Mouse (Mus musculus): ENCODE results near the gene Olfr769.
"Not testable (repeated sequence)": the region's sequence is repeated elsewhere in the genome, so short reads cannot be mapped to it uniquely, and the experiment has no call there.

The Olfr769 gene

DNA sequence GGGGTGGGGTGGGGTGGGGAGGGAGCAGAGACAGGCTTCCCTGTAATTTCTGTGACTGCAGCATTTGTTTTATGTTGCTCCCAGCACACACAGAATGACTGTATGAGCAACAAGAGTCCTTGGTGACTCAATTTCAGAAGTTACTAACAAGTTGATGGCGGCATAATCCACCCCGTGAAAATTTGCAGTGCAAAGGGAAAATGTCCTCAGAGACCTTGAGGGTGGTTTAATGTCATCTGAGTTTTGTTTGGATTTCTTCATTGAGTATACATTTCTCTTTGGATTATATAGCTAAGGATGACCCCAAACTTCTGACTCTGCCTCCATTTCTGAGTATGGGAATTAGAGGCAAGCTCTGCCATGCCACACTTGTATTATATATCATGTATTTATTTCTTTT lies at the start of gene Olfr769:
Gene Olfr769, minus strand, starts transcription at position 101 of the 400 bp plus-strand sequence.
- no peak for DNase-seq (ENCODE audit: low spot score in 2 of 2)

DNA sequence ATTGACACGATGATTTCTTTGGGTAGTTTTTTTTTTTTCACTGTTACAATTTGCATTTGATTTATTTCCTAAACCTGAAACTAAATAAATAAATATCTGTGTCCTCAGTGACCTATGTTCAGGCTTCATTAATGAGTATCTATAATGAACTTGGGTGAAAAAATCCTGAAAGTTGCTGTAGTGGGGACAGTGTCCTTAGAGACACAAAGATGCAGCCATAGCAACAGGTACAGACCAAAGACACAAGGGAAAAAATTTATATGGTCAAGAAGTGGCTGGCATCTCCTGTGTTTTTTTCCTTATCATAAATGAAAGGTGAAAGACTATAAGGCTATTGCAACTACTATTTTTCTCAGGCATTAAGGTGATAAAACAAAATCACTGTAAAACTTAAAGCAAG lies 47.0 kb upstream of the Olfr769 start, which contains the start of gene Olfr771:
Gene Olfr771, minus strand, starts transcription at position 101 of the 400 bp plus-strand sequence.
- no peak for DNase-seq (ENCODE audit: low spot score in 2 of 2)

DNA sequence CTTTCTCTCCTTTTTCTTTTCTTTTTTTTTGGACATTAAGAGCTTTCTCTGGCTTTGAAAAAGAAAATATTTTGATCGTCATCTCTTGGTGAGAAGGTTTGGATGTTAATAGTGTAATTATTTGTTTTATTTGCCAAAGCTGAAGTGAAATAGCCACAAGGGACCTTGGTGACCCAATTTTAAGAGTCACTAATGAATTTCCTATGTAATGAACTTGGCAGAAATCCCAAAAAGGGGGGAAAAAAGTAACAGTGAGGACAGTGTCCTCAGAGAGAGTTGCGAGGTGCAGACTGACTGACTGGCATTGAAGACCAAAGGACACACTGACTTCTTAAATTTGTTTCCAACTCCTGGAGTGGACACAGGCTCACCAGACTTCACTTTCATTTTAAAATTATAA lies 21.2 kb upstream of the Olfr769 start, which contains the start of gene Olfr770:
Gene Olfr770, minus strand, starts transcription at position 101 of the 400 bp plus-strand sequence.
- no peak for DNase-seq (ENCODE audit: low spot score in 2 of 2)

DNA sequence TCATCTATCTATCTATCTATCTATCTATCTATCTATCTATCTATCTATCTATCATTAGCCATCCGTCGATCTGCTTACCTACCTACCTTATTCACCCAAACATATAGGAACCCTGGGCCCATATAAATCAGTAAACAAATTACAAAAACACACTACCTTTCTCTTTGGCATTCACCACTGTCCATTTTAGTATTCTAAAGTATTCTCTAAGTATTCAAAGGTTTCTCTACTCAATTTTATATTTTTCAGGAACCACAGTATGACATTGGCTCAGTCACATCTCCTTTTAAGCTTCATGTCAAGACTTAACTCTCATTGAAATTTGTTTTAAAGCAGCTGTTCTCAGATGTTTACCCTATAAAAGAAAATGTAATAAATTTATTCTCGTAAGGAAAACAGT lies 2.5 kb downstream of the Olfr769 start:
- no peak for DNase-seq (ENCODE audit: low spot score in 2 of 2)

- no peak for DNase-seq (ENCODE audit: low spot score in 2 of 2)
These were observed 16.4 kb downstream of the Olfr769 start for GRCm38 (mm10) chr10:129101231-129101630.

GRCm38 (mm10) chr10:129099275-129099674 lies 18.4 kb downstream of the Olfr769 start, which contains the start of gene Olfr768:
Olfr768 (minus strand) TSS chr10:129099375.
- no peak for DNase-seq (ENCODE audit: low spot score in 2 of 2)

GRCm38 (mm10) chr10:129082810-129083209 lies 34.9 kb downstream of the Olfr769 start, which contains the start of gene Olfr767:
Olfr767 (minus strand) TSS chr10:129082910.
- not testable (repeated sequence) for DNase-seq (ENCODE audit: low spot score in 2 of 2)

- DNase-seq (ENCODE audit: low spot score in 2 of 2), result no peak
These were observed 48.8 kb downstream of the Olfr769 start, which contains the start of gene Olfr766-ps1 for GRCm38 (mm10) chr10:129068877-129069276. Olfr766-ps1 (minus strand) TSS chr10:129068977.
